Mouse (Mus musculus) gastrocnemius, postnatal 10 days (tissue): ENCODE data around the gene Mgam. TPM values are rescaled to one million over a fixed set of nuclear protein-coding genes. Genes with fewer than 3 reads are reported as not detected.
"Not testable (repeated sequence)": the region's sequence is repeated elsewhere in the genome, so short reads cannot be mapped to it uniquely, and the experiment has no call there.

Experiments used
- DNase-seq: peaks from one replicate; pipeline ENCODE4 v3.0.0; 2021; ENCODE audit warnings: mixed read lengths
- total RNA-seq, 2 experiments: library from RNA; stranded (reverse); gene quantifications; 2 replicates each; pipeline ENCODE4 v1.2.3; 2021

Gene Mgam
- total RNA-seq, 2 experiments from 2014 or later: 0.70 to 0.81 TPM

DNA sequence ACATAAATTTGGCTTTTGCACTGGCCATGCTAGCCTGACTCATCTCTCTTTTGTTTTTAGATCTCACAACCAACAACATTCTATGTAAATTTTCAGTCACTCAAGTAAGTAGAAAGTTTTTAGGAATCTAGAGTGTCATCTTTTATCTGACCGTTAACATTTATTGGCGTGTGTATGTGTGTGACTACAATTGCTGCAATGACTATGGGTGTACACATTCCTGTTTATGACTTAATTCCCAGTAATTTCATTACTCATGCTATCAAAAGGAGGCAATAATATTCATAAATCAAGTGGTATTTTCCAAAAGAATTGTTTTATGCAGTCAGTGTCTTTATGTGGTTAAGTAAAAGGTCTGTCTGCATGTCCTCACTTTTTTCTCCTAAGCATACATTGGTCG, 110.9 kb downstream of the Mgam start:
- DNase-seq: no peak

DNA sequence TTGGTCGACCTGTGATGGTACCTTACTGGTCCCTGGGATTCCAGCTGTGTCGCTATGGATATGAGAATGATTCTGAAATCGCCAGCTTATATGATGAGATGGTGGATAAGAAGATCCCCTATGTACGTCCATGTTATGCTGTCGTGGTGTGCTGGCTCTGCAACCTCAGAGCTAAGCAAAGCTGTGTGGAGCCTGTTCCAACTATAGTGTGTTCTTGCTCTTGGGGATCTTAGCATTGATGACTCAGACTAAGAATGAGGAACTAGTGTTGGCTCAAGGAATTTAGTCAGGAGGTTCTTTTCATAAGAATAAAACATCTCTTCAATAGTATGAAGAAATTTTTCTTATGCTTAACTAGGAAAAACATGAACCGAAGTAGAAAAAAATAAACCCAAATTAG, 120.4 kb downstream of the Mgam start:
- DNase-seq: not testable (repeated sequence)

DNA sequence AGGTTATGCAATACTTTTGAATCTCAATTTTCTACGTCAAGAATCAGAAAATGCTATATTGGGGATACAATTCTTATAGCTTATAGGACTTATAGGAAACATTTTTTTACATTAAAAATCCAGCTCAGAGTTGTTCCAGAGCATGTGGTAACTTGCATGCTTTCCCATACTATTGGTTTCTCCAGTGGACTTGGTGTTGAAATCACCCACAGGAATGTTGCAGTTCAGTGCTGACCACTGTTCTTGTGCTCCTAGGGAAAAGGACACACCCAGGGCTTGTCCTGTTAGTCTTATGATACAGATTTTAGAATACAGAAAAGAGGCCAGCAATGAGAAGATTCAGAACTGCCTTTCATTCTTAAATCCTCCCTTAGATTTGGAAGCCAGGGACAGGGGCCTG, 127.3 kb downstream of the Mgam start:
- DNase-seq: no peak

DNA sequence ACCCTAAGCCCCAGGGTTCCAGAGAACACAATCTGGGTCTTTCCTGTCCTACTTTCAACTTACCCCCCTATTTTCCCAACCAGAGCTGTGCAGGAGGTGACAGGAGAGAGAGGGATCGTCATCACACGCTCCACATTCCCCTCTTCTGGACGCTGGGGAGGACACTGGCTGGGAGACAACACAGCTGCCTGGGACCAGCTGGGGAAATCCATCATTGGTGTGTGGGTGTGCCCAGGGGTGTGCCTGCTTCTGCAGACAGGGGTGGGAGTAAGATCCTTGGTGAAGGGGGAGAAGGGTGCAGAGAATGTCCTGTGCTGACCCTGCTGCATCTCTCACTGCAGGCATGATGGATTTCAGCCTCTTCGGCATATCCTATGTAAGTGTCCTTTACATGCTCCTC, 128.7 kb downstream of the Mgam start:
- DNase-seq: not testable (repeated sequence)

DNA sequence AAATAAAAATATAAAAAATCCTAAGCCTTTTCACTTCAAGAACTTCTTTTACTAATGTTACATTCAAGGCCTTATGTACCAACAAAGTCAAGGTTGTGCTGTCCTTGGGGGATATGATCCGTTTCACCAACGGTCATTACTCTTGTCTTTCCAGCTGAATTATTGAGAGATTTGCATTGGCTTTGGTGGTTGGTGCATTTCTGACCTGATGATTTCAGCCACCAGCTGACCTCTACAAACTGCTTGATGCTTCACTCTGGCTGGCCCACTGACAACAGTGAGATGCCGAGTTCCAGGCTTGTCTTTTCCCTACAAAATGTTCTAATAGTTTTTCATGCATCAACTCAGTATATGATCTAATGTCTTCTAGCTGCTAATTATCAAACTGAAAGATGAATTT, 146.0 kb downstream of the Mgam start:
- no peak for DNase-seq

DNA sequence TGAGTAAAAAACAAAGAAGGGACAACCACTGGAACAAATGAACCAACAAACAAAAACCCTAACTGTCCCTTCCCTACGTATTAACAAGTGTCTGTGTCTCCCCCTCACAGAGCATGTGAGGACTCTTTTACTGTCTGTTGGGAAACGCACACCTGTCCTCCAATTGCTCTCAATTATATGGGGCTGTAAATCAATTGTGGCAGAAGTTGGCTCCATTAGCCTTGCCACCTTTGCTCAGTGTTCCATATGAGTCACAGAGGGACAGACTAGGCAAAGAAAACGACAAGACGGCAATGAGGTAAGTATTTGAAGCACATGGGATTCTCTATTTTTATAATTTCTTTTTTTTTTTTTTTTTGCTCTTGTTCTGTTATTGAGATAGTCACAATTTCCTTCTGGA, 149.8 kb downstream of the Mgam start:
- no peak for DNase-seq

DNA sequence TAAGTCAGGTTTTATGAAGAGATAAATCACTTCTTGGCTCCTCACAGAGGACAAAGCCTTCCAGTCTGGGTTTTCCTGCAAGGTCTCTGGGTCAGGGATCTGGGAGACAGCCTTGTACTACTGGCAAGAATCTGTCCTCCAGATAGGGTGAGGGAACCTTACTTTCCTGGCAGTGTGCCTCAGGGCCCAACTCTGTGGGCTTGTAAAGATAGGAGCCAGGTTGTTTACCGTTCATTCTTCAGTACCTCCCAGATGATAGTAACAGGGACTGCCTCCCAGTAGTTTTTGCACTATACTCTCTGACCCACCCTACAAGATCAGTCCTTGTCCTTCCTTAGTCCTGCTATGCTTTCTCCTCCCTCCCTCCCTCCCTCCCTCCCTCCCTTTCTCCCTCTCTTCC, 155.0 kb downstream of the Mgam start:
- DNase-seq: no peak

DNA sequence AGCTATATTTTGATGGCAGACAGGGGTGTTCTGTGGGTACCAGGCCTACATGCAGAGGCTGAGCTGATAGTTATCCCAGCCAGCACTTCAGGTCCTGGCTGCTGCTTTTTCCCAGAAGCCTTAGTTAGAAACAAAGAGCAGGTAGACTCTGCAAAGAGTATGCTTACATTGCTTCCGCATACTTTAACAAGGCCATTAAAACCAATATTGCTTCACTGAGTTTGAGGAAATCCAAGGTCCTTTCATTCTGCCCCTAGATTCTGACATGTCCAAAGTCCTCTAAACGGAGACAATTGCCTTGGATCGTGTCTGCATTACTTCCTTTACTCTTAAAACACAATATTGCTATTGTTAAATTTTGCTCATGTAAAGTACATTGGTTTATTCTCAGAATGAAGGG, 155.7 kb downstream of the Mgam start:
- no peak for DNase-seq

DNA sequence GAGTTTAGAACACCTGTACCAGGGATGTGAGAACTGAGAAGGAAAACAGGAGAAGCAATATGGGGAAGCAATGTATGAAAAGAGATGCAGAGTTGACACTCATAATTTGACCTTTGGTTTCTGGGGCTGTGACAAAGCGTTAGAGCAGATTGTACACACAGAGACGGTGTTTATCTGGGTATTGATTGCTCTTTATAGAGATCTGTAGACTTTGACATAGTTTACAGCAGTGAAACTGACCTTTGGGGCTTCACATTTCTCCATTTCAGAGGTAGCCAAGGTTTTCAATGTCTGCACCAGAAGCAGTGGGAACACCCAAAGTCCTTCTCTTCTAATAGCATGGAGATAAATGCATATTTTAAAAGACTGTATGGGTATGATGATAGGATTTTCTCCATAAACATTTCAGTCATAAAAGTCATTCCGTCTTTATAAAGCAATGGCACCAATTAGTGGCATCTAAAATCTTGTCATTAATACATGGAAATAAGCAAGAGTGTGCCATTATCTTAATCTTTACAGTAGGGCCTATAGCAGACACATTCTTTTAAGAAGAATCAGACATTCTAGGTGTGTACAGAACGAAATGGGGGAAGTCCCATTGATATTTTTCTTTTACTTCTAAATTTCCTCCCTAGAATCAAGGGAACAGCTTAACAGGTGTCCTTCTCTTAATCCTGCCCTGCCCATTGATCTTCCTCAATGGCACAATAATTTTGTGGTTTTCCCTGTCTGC, 166.6 kb downstream of the Mgam start:
- DNase-seq: no peak

DNA sequence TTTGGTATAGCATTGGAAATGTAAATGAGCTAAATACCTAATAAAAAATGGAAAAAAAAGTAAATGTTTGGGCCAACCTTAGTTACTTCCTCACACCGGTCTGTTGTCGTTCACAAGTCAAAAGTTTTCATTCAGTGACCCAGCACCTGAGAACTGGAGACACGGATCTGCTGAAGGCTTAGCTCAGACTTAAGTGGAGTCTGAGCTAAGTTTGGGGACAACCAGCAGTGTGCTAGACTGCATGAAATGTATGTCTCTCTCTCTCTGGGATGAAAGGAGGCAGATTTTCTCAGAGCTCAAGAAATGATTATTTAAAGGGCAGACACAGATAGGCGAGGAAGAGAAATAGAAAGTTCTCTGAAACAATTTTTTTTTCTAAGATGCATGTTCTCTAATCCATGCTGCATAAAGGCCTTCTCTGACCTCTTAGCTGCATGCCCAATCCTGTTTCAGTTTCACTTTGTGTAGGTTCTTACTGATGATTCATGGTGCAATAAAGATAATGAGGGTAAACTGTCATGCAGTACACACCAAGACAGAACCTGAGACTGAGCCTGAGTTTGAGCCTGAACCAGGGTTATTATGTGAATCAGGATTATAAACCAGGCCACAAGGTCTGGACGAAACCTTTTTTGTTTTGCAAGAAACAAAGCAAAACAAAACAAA, 189.7 kb downstream of the Mgam start:
- DNase-seq: no peak

Other genes with a start within 250 kb of the Mgam start
- 1 to 10 TPM; 3.7 to 3.8 TPM for gene E330009J07Rik, start 192.7 kb upstream of the Mgam start, total RNA-seq
- not detected for gene Wee2, start 189.7 kb upstream of the Mgam start, total RNA-seq
- 10 to 100 TPM; 32.4 to 33.7 TPM for gene Ssbp1, start 157.5 kb upstream of the Mgam start, total RNA-seq
- gene Tas2r137, start 137.6 kb upstream of the Mgam start, total RNA-seq: not detected
- not detected for gene Tas2r108, start 135.3 kb upstream of the Mgam start, total RNA-seq
- not detected for gene Prss37, start 109.3 kb upstream of the Mgam start, total RNA-seq
- not detected for gene Olfr461, start 73.8 kb upstream of the Mgam start, total RNA-seq
- gene Olfr460, start 59.3 kb upstream of the Mgam start, total RNA-seq: not detected
- gene Clec5a, start 43.0 kb upstream of the Mgam start, total RNA-seq: under 1 TPM; 0.56 to 0.78 TPM
- gene Tas2r138, start 15.5 kb upstream of the Mgam start, total RNA-seq: not detected